Mouse (Mus musculus): ENCODE measurements around the gene Gdpgp1. TPM values are rescaled to one million over a fixed set of nuclear protein-coding genes. Genes with fewer than 3 reads are reported as not detected.

Gene Gdpgp1
- polyA plus RNA-seq, 2 experiments = 1.1 to 1.3 TPM

DNA sequence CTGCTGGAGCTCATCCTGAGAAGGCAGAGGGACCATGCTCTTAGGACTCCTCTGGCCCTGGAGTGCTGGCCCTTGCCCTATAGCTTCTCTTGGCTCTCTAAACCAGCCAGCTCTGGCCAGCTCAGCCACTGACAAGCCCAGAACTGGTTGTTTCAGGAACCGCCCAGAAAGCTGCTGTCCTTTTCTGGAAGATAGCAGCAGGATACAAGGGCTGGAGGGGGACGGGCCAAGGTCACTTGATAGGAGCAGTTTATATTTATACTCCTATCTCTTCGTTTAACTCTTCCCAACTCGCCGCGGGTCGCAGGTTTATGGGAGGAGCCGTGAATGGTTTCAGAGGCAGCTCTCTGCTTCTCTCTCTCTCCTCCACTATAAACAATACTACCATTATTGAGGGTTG lies 46.6 kb upstream of the Gdpgp1 start:
- peak overlapping the region; percentile 65 for H3K9ac ChIP-seq (replicated peaks)
- H3K27ac ChIP-seq = peak overlapping the region; percentile 68
- H3K4me1 ChIP-seq (replicated peaks; ENCODE audit: control insufficient read depth in 2 of 2, insufficient read depth in 2 of 2, low read length in 1 of 2) = peaks cover 28 to 36% of the 10 kb centered on the region in 2 experiments
- H3K4me3 ChIP-seq (ENCODE audit: insufficient read depth in 1 of 2, low read depth in 2 of 2, low read length in 2 of 2) = peak overlapping the region; percentile 65 to 71
- H3K36me3 ChIP-seq (replicated peaks; ENCODE audit: control insufficient read depth, insufficient read depth, low read depth) = no peaks in the 10 kb centered on the region
- H3K27me3 ChIP-seq (ENCODE audit: control insufficient read depth, insufficient read depth, low read length) = no peaks in the 10 kb centered on the region
- H3K4me2 ChIP-seq (ENCODE audit: low read depth) = peak overlapping the region; percentile 71
- 8% methylated on average over 8 of the region's 8 CpGs for WGBS (ENCODE audit: insufficient replicate concordance)
- DNase-seq (ENCODE audit: low read depth in 3 of 3, low spot score in 3 of 3) (peak; percentile 82 to 83 (median 83)), ATAC-seq (ENCODE audit: insufficient read depth) (peak; percentile 86)
- TF ChIP-seq EP300 (IDR thresholded peaks at IDR 0.05; ENCODE audit: low read depth) (peak; percentile 85), CTCF (IDR thresholded peaks at IDR 0.05; ENCODE audit: low read depth) (no peak)
- H3K9me3 ChIP-seq (ENCODE audit: control insufficient read depth, low read length) = no peaks in the 10 kb centered on the region

DNA sequence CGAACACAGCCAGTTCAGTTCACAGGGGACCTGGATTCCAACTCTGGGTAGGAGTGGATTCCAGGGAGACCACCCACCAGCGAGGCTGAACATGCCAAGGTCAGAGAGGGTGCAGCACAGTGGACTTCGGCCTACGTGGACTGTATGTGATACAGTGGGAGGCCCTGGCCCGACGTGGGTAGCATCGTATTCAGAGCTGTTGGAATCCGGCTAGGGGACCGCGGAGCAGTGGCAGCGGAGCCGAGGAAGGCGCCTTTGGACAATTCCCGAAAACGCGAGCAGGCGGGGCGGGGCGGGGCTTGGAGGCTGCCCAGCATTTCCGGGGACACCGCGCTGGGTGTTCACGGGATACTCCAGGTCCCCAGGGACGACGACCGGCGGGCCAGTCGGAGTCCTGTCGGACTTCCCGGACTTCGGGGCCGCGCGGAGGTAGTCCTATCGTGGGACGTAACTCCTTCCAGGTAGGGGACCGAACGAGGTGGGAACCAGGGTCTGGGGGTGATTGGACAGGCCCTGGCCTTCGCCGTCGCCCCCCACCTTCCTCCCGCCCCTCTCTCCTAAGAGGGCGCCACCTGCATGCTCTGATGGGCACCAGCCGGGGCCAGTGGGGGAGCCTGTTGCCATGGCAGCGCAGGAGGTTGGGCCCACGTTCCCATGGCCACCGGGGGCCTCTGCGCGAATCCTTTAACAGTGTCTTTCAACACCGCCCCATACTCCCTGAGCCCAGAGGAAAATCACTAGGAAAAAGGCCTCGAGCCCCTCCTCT lies 46.0 kb upstream of the Gdpgp1 start, which contains the start of gene Sema4b:
Gene Sema4b, plus strand, starts transcription at position 311 of the 766 bp plus-strand sequence.
- peak within 1 kb of the TSS; percentile 65 for H3K9ac ChIP-seq (replicated peaks)

DNA sequence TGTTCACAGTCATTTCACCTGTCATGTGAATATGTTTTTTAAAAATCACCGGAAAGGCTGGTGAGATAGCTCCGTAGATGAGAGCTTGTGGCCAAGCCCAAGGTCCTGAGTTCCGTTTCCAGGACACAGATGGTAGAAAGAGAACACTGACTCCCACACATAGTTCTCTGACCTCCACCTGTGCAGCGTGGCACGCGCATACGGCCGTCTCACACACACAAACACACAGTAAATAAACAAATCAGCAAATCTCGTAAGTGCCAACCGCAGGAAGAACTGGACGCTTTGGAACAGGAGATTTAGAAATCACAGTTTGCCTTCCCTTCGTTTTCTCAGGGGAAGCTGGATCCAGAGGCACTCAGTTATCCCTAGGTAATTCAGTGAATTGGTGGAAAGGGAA lies 45.2 kb upstream of the Gdpgp1 start:
- TF ChIP-seq EP300 (IDR thresholded peaks at IDR 0.05; ENCODE audit: low read depth) (no peak), CTCF (IDR thresholded peaks at IDR 0.05; ENCODE audit: low read depth) (no peak)
- peak overlapping the region; percentile 3; the same call in 1 of the 2 replicates for H3K27ac ChIP-seq
- H3K4me2 ChIP-seq (ENCODE audit: low read depth) = peak overlapping the region; percentile 71
- no peaks in the 10 kb centered on the region for H3K27me3 ChIP-seq (ENCODE audit: control insufficient read depth, insufficient read depth, low read length)
- peak overlapping the region; percentile 65; the same call in 1 of the 2 replicates for H3K9ac ChIP-seq (replicated peaks)
- no peaks in the 10 kb centered on the region for H3K9me3 ChIP-seq (ENCODE audit: control insufficient read depth, low read length)
- H3K4me1 ChIP-seq (replicated peaks; ENCODE audit: control insufficient read depth in 2 of 2, insufficient read depth in 2 of 2, low read length in 1 of 2) = peaks cover 37 to 41% of the 10 kb centered on the region in 2 experiments
- no peak for DNase-seq (ENCODE audit: low read depth in 3 of 3, low spot score in 3 of 3)
- H3K4me3 ChIP-seq (ENCODE audit: insufficient read depth in 1 of 2, low read depth in 2 of 2, low read length in 2 of 2) = peak overlapping the region; percentile 65 to 71
- no peaks in the 10 kb centered on the region for H3K36me3 ChIP-seq (replicated peaks; ENCODE audit: control insufficient read depth, insufficient read depth, low read depth)
- ATAC-seq (ENCODE audit: insufficient read depth) = no peak
- 73% methylated on average over 12 of the region's 12 CpGs for WGBS (ENCODE audit: insufficient replicate concordance)

More for the DNA sequence above, 46.0 kb upstream of the Gdpgp1 start, which contains the start of gene Sema4b:
- H3K27ac ChIP-seq = peak within 1 kb of the TSS; percentile 68
- peak within 1 kb of the TSS; percentile 65 to 71 for H3K4me3 ChIP-seq (ENCODE audit: insufficient read depth in 1 of 2, low read depth in 2 of 2, low read length in 2 of 2)
- peak within 1 kb of the TSS; percentile 71 for H3K4me2 ChIP-seq (ENCODE audit: low read depth)
- H3K36me3 ChIP-seq (replicated peaks; ENCODE audit: control insufficient read depth, insufficient read depth, low read depth) = no peaks in the 10 kb centered on the region
- peak; percentile 73 for ATAC-seq (ENCODE audit: insufficient read depth)
- no peaks in the 10 kb centered on the region for H3K9me3 ChIP-seq (ENCODE audit: control insufficient read depth, low read length)
- DNase-seq (ENCODE audit: low read depth in 3 of 3, low spot score in 3 of 3) = no peak
- H3K4me1 ChIP-seq (replicated peaks; ENCODE audit: control insufficient read depth in 2 of 2, insufficient read depth in 2 of 2, low read length in 1 of 2) = peaks cover 30 to 38% of the 10 kb centered on the region in 2 experiments
- H3K27me3 ChIP-seq (ENCODE audit: control insufficient read depth, insufficient read depth, low read length) = no peaks in the 10 kb centered on the region
- 4% methylated on average over 51 of the region's 51 CpGs for WGBS (ENCODE audit: insufficient replicate concordance)
- TF ChIP-seq CTCF (IDR thresholded peaks at IDR 0.05; ENCODE audit: low read depth) (peak; percentile 48; the same call in 1 of the 2 replicates), EP300 (IDR thresholded peaks at IDR 0.05; ENCODE audit: low read depth) (no peak)

DNA sequence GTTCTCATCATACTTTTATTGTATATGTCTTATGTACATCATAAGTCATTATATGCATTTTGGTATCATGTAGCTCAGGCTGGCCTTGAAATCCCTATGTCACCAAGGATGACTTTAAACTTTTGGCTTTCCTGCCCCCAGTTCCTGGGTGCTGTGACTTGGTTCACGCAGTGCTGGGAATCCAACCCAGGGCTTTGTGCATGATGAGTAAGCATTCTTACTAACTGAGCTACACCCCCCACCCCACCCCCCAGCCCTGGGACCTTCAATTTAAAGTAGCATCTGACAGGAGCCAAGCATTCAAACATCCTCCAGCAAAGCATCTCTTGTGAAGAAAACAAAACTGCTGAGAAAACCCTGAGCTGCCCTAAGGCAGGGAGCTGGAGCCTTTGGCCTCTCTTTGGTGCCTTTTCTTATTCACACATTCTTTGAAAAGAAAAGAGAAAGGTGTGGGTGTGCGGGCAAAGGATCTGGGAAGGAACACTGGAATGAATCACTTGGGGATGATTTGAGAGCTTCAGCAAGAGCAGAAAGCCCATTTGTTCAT lies 44.0 kb upstream of the Gdpgp1 start:
- no peak for DNase-seq (ENCODE audit: low read depth in 3 of 3, low spot score in 3 of 3)
- WGBS (ENCODE audit: insufficient replicate concordance) = 79% methylated on average over 2 of the region's 2 CpGs

More for the DNA sequence above, 44.0 kb upstream of the Gdpgp1 start:
- Histone ChIP-seq H3K27me3 (ENCODE audit: control insufficient read depth, insufficient read depth, low read length) (no peaks in the 10 kb centered on the region), H3K4me1 (replicated peaks; ENCODE audit: control insufficient read depth in 2 of 2, insufficient read depth in 2 of 2, low read length in 1 of 2) (peaks cover 44 to 50% of the 10 kb centered on the region in 2 experiments), H3K4me3 (ENCODE audit: insufficient read depth in 1 of 2, low read depth in 2 of 2, low read length in 2 of 2) (no peak overlapping the region), H3K4me2 (ENCODE audit: low read depth) (no peak overlapping the region), H3K36me3 (replicated peaks; ENCODE audit: control insufficient read depth, insufficient read depth, low read depth) (no peaks in the 10 kb centered on the region), H3K9me3 (ENCODE audit: control insufficient read depth, low read length) (no peaks in the 10 kb centered on the region), H3K27ac (no peak overlapping the region), H3K9ac (replicated peaks) (no peak overlapping the region)
- no peak for ATAC-seq (ENCODE audit: insufficient read depth)
- TF ChIP-seq CTCF (IDR thresholded peaks at IDR 0.05; ENCODE audit: low read depth) = no peak
- no peak for TF ChIP-seq EP300 (IDR thresholded peaks at IDR 0.05; ENCODE audit: low read depth)
